Mouse (Mus musculus) mature B cell (primary cell): Measurements from ENCODE around the gene Cnbp.

Source experiments
- in situ Hi-C: fragments of 300-500 bp; cut with MboI; formaldehyde crosslinking; loops from 2 replicates; pipeline ENCODE4 v1.14.3; 2019

The Cnbp gene

DNA sequence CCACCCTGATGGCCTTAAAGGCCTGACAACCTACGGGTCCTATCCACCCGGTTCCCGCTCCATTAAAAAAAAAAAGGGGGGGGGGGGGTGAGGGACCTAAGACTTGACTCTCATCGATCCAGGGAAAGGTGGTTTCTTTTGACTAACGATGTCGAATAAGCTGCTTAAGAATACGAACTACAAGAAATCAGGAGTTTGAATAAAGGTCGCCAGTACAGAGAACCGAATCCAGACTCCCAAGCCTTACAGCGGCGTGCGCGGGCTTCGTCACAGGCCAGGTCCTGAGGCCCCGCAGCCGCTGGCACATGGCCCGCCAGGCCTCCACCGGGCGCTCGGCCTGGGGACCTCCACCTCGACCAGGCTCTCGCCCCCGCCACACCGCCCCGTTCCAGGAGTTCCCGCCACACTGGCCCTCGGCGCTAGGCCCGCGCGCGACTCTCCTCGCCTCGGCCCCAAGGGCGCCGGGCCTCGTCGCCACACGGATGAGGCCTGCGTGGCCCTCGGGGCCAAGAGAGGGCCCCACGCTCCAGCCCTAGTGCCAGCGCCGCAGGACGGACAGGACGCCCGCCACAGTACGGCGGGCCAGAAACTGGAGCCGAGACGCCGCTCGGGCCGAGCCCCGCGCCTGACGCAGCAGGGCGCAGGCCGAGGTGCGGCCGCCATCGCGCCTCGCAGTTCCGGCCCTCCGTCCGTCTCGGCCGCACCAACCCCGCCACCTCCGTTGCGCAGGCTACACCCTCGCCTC, 579 bp downstream of the Cnbp start:
- in situ Hi-C loops: loop anchor here (5.0 kb wide), 1 partner anchor 37 kb away; the partner anchor contains the start of gene Copg1

DNA sequence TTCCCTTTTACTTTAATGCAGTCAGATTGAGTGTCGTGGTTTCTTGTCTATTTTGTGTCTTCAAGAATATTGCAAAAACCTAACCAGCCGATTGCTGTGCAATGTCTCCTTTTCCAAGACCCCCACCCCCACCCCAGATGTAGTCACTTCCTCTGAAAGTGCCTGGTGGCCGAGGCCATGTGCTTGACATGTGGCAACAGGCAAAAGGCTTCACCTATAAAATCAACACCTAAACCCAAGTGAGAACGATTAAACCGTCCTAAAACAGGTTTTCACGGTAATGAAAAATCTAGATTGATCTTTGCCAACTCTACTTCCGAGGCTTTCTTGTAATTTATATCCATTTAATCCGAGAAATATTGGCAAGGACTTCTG, 1.1 kb downstream of the Cnbp start:
- in situ Hi-C loops: loop anchor here (5.0 kb wide), 1 partner anchor 38 kb away; the partner anchor contains the start of gene Copg1

DNA sequence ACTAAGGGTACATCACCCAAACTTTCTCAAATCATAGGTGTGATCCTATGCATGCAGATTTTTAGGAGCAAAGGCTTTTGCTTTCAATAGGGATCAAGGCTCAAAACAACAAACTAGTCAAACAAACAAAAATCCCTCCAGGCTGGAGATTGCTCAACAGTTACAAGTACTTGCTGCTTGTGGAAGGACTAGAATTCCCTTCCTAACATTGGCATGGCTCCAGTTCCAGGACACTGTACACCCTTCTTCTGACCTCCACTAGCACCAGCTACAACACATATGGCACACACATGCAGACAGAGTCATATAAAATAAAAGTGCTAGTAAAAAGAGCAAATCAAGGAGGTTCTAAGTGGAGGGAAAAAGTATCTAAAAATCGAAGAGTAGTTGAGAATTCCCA, 4.1 kb downstream of the Cnbp start:
- in situ Hi-C loops: no loop called here

DNA sequence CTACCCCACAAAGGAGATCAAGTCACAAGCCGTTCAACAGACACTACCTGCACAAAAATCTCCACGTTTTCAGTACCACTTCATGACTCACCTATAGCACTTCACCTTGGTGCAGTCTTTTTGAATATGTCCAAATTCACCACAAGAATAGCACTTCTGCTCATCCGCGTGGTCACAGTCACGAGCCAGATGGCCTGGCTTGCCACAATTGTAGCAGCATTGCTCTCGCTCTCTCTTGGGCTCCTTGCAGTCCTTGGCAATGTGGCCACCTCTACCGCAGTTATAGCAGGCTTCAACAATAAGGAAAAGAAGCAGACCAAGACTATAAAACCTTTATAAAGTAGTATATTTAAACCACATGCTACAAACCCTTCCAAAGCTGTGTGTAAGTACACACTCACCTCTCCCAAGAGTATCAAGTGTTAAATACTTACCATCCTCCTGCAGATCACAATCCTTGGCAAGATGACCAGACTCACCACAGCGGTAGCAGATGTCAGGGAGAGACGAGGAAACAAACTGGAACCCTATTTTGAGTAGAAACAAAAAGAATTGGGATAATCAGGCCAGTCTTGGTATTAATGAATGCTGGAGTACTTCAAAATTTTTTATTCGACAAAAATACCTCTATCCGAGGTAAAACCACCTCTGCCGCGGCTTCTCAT, 5.7 kb downstream of the Cnbp start:
- in situ Hi-C loops: no loop called here

DNA sequence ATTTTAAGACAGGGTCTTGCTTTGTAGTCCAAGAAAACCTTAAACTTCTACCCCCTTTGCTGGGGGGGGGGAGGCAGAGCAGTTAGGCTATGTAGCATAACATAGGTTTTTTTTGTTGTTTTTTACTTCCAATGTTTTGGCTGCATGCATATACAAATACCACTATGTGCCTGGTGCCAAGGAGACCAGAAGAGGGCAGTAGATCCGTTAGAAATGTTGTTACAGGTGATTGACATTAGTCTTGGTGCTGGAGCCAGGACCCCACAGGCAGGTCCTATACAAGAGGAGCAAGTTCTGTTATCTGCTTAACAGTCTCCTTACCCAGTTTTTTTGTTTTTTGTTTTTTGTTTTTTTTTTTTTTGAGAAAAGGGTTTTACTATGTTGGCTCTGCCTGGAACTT, 8.7 kb downstream of the Cnbp start:
- in situ Hi-C loops: no loop called here

DNA sequence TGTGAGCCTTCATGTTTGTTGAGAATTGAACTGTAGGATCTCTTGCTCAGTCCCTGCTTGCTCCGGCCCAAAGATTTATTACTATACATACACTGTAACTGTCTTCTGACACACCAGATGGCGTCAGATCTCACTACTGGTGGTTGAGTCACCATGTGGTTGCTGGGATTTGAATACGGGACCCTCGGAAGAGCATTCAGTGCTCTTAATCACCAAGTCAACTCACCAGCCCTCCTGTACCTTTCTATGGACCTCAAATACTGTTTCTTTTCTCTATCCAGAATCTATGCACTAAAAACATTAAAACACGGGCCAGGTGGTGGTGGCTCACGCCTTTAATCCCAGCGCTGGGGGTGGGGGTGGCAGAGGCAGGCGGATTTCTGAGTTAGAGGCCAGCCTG, 9.3 kb downstream of the Cnbp start:
- in situ Hi-C loops: no loop called here

DNA sequence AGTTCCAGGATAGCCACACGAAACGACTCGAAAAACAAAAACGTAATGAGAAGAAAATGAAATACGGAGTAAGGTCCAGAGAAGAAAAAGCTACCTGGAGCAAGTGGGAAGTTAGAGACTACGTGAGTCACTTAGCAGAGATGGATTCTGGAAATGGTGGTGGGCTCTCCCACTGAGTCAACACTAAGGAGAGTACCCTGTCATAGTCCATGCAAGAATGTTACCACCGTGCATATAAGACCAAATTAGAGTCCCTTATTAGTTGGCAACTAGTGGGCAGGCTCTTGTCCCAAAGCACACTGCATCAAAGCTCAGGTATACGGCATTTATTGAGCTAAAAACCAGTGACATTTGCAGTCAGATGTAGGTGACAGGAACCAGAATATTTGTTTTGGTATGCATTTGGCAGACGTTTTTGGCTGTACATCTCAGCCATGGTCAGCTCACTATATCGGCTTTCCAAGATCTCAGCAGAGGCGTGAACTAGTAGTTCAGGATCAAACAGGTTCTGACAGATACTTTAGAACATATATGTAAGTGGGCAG, 11.0 kb downstream of the Cnbp start:
- in situ Hi-C loops: no loop called here

DNA sequence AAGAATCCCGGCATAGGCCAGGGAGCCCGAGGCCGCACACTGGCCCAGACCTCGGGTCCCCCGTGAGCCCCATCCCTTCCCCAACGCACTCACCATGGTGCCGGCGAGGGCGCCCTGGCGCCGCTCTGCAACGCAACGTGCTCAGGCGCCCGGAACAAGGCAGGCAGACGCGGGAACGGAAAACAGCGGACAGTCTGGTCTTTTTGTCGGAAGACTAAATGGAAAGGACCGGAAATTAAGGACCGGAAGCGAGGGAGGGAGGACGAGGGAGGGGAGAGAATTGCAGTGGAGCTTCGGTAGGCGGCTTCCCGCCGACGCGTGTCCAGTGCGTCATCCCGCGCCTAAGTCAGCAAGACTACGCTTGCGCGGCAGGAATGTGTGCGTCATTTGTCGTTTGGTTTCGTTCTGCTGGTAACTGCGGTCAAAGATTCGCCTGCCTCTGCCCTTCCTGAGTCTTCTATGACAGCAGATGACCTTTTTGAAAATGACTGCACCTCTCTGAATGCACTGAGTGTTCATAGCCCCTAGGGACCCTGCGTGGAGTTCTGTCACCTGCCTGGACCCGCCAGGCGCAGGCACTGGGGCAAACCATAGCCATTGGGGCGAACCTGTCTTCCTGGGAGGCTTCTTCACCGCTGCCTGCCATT, 12.2 kb downstream of the Cnbp start, which contains the start of gene Isy1:
Isy1 (minus strand) TSS at position 248 of the 647 bp plus-strand sequence.
- in situ Hi-C loops: no loop called here

DNA sequence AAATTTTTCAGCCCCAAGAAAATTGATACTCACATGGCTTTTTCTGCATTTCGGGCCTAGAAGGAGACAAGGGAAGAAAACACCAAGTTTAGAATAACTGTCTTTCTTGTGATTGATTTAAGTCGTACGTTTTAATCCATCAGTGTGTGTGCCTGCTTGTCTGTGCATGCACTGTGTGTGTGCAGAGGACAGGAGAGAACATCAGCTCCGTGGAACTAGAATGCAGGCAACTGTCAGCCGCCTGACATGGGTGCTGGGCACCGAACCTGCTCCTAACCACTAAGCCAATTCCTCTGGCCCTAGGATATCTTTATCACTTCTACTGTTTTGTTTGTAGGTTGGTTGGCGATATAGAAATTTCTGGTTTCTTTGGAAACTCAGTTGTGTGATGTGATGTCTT, 15.2 kb downstream of the Cnbp start, which contains the start of gene Gm45140:
Gm45140 (minus strand) TSS at position 101 of the 400 bp plus-strand sequence.
- in situ Hi-C loops: no loop called here

DNA sequence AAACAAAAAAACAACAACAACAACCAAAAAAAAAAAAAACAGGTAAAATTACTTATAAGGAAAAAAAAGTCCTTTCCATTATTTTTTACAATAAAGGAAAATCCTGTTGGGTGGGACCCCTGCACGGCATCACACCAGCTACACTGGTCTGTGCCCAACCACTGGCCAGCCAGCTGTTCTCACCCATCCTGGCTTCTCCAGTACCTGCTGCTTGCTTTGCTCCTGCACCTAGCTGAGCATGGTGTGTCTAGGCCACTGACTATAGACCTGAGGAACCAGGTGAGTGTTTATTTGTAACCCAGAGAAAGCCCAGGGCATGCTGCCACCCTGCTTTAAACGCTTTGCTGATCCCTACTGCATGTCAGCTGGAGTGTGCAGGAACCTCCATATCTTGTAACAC, 30.5 kb downstream of the Cnbp start:
- in situ Hi-C loops: no loop called here

DNA sequence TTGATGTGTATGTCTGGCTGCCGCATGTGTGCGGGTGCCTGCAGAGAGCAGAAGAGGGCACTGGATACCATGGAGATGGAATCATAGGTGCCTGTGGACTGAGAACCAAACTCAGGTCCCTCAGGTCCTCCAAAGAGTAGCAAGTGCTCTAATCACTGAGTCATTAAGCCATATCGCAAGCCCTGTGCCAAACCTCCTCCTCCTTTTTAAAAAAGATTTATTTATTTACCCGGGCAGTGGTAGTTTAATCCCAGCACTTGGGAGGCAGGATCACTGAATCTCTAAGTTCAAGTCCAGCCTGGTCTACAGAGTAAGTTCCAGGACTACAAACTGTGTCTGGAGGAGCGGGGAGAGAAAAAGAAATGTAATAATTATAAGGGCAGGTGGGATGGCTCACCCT, 36.4 kb downstream of the Cnbp start:
- in situ Hi-C loops: no loop called here

DNA sequence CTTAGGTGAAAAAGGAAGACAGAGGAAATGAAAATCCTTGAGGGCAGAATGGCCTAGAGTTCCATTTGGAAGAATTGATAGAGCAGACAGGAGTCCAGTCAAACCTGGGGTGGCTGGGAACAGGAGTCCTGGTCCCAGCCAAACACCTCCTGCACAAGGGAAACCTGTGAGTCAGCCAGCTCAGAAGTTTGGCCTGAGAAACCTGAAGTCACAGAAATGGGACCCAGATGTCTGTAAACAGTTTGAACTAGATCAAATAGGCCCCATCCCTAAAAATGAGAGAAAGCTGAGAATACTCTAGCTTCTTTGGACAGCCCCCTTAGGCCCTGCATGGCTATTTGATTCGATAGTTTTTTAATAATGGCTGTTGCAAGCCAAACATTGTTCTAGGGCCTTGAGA, 38.2 kb downstream of the Cnbp start:
- in situ Hi-C loops: no loop called here

DNA sequence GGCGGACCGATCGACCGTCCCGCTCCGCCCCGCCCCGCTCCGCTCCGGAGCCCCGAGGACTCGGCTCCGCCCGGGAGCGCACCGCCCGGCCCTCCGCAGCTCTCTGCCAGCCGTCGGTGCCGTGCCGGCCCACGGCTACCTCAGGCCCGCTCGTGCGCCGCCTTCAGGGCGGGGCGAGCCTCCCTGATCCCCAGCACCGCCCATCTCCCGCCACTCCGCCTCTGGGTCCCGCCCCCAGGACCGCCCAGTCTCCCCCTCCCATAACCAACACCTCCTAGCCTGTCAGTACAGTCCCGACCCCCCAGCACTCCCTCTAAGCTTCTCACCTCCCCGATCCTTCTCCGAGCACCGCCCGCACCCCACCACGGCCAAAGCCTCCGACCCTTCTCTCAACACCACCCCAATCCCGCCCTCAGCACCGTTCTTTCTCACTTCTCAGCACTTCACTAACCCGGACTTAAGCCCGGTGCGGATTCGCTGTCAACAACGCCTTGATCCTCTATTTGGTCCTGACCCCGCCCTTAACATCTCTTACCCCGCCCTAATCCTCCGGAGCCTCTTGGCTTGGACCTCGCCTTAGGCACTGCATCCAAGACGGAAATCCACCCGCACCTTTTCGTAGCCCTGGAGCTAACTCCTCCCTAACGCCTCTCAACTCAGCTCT, 39.1 kb downstream of the Cnbp start, which contains the start of gene Rab43:
Rab43 (minus strand) TSS at position 490 of the 664 bp plus-strand sequence.
- in situ Hi-C loops: no loop called here

DNA sequence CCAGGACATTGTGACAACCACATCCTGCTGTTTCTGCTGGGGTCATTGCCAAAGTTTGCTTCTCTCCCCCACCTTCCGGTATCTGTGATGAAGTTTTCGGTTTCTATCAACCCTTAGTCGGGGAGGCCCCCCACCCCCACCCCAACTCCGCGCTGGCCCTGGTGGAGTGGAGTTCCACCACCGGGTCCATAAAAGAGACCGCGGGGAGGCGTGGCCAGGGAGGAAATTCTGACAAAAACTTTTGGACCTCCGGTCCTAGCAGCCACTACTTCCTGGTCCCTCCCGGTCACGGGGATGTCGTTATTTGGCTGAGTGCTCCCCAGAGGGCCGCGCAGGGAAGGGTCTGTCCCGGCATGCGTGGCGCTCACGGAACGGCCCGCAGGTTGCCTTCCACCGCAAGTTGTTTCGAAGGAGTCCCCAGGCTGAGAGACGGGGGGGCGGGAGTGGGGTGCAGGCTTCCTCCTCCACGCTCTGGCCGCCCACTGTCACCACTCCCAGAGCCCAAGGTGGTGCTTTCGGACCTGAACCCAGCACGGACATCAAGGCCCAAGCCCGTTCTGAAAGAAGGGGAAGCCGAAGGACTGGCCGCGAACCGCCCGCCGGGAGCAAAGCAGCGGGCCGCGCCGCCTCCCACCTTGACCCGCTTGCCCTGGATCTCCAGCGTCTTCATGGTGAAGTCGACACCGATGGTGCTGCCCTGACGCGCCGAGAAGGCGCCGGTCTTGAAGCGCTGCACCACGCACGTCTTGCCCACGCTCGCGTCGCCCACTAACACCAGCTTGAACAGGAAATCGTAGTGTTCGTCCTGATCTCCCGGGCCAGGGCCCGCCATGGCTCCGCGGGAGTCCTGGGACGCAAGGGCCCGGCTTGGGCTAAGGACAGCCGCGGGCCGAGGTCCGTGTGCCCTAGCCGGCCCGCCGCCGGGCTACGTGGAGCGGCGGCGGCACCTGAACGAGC, 39.9 kb downstream of the Cnbp start:
- in situ Hi-C loops: no loop called here

DNA sequence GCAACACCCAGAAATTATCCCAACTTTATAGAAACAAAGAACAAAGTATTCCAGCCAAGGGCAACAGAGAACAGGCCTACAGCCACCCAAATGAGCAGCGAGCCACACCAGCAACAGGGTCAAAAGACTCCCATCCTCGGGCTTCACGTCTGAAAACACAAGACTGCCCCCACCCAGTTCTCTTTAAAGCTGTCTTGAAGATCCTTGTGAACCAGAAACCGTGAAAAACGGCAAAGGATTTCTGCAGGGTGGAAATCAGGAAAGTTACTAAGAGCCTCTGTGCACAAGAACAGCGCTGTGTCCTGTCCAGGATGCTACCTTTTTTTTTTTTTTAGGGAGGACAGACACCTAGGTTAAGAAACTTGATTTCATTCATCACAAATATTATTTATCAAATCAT, 40.6 kb downstream of the Cnbp start:
- in situ Hi-C loops: no loop called here

DNA sequence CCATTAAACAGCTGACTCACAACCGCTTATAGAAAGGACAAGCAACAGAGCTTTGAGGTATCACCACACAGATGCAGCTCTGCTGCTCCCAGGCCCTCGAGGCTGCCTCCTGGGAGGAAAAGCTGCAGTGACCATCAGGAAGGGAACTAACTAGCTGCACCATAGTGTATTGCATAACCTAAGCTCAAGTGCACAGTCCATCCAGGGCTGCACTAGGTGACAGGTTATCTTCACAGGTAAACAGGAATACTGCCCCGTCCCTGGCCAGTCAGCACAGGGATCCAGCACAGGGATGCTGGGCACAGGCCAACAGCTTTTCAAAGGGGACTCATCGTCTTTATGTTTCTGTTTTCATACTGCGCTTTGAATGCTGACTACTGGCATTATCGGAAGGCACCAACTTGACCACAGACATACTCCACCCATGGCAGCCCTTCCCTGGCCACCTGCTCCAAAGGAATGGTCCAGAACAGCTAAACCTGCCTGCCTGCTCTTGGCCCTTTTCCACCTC, 41.2 kb downstream of the Cnbp start:
- in situ Hi-C loops: no loop called here

DNA sequence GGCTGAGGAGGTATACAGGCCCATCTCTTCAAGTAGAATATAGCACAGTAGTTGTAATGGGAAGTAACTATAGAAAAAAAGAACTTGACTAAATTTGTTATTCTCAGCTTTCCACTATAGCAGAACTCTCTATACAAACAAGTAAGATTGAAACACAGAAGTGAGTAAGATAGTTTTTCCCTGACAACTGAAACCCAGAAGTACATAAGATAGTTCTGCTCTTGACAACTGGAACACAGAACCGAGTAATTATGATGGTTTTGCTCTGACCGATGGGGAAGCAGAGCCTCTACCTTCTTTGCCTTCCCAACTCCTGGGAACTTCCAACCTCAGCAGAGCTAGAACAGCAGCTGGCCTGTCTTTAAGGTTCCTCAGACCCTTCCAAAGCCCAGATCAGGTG, 41.8 kb downstream of the Cnbp start:
- in situ Hi-C loops: no loop called here

DNA sequence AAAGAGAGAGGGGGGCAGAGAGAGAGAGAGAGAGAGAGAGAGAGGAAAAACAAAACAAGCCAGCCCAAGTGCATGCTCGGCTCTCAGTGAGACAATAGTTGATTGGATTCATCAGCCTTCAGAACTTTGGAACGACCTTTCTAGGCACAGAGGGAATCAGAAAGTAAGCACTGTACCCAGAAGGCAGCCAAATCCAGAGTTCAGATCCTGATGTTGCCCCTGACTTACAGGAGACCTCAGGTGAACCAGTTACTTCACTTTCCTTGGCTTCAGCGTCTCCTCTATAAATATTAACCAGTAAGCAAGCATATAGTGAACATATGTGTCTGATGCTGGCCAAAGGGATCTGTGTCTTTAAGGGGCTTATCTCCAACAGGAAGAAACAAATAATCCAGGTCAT, 42.4 kb downstream of the Cnbp start:
- in situ Hi-C loops: no loop called here

DNA sequence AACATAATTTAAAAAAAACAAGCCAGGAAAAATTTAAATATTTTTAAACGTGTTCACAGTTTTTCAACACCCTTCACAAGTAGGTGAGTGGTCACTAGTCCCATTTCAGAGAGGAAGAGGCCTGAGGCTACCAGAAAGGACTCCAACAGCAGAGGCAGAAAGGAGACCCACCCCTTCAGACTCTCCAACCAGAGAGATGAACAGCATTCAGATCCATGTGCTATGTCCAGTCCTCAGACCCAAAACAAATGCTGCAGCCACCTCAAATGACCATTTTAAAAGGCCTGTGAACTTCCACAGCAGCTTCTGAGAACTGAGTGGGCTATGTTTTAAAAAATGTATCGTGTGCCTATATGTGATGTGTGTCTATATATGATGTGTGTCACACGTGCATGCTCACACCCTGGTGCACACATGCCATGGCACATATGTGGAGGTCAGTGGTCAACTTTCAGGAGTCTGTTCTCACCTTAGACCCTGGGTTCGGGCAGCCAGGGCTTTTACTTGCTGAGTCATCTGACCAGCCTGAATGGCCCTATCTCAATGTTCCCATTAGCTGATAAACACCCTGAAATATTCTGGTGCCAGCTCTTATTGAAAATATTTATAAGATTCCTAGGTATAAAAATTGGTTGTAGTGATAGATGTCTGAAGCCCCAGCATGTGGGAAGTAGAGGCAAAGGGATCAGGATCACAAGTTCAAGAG, 43.0 kb downstream of the Cnbp start:
- in situ Hi-C loops: no loop called here

DNA sequence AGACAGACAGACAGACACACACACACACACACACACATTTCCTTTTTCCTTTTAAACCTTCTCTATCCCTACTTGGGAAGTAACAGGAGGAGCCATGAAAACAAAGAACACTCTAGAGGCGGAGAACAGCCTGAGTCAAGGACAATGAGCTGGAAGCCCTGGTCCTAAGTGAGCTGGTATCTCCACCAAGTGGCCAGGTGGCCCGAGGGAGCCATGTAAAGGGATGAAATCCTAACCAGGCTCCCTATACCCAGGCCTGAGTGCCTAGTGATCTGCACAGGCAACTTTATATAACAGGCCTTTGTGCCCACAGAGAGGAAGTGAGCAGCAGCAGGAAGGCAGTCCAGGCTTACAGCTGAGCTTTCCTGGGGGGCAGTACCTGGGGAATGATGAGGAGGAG, 44.0 kb downstream of the Cnbp start:
- in situ Hi-C loops: no loop called here
